Mouse (Mus musculus) megakaryocyte, embryonic 14.5 days (primary cell): ENCODE results near the gene Ccdc124.

ENCODE experiments used
- FLI1 ChIP-seq: IDR thresholded peaks from 2 replicates; pipeline ENCODE4 v1.6.1; 2012; ENCODE audit warnings: low read length, inconsistent platforms, mixed read lengths
- GATA1 ChIP-seq: IDR thresholded peaks from 3 replicates; pipeline ENCODE4 v1.6.1; 2012; ENCODE audit warnings: mixed read lengths, low read length, inconsistent platforms, borderline replicate concordance

- TF ChIP-seq GATA1 (no peak), FLI1 (no peak)
Measured at GRCm38 (mm10) chr8:70897681-70898413, 24.1 kb upstream of the Ccdc124 start.
